Mouse (Mus musculus) 416B (cell line): ENCODE measurements at regions not wholly inside any gene's neighbourhood (a gene's known extent, or its start where the extent isn't known, plus 50 kb on each side); places are given as distances from the start of the nearest gene placed in this dataset.
A peak's percentile ranks its signal among the peaks of the same experiment; 100 is the strongest.
"Not testable (repeated sequence)": the region's sequence is repeated elsewhere in the genome, so short reads cannot be mapped to it uniquely, and the experiment has no call there.

ENCODE experiments used
- DNase-seq: peaks from one replicate; pipeline ENCODE4 v3.0.0; 2011; ENCODE audit warnings: low read depth

DNA sequence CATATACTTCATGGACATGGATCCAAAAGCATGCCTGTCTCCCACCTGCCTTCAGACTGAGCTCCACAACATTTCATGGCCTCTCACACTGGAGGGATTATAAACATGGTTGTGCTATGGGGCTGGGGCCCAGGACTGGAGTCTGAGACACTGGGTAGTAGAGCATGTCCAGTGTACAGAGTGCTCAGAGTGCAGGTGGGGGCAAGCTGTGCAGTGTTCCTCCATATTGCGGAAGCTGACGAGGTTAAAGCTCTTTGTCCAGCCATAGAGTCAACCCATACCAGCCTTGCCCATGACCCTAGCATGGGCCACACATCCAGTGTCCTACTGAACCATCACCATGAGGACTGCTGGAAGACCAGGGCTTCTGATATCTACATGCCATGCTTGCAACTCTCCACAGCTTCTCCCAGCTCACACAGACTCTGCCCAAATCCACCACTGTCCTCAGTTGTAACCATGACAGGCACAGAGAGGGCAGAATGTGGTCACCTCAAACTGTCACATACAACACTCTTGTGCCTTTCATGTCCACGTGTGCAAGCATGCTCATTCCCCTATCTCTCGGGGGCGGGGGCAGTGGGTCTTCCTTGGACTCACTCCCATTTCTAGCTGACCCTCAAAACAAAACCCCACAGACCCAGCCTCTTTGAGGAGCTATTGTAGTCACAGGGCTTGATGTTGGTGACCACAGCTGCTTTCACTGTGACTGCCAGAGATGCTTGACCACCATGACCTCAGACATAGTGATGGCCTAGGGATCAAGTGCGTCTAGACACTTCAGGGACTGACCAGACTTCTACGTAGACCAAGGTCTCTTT is 55.9 kb downstream of the Tmem121 start:
- no peak for DNase-seq

DNA sequence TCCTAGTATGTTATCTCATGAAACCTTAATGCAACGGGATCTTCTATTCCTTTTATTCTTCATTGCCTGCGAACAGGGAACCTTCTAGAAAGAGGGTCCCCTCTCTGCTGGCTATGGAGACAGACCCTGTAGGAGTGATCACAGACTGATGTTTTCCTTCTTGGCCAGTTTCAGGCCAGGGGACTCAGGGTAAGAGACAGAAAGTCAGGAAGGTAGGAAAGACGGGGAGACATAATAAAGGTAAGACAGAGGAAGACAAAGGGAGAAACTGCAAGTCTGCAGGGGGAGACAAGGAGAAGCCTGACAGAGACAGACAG is 56.4 kb downstream of the Tmem121 start:
- no peak for DNase-seq

DNA sequence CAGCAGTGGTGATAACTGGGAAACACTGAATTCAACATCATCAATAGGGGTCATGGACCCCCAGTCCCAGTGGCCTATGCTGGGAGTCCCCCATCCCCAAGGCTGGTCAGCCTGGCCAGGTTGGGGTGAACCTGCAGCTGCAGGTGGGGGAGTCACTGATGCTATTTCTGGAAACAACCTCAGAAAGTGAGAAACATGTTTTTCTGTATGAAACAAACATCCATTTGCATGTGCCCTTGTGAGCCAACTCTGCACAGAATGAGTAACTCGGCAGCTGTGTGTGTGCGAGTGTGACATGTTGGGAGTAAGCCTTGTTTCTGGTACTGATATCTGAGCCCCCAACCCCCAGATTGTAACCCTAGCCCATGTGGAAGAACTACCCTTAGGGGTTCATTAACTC is 59.0 kb downstream of the Tmem121 start:
- no peak for DNase-seq

DNA sequence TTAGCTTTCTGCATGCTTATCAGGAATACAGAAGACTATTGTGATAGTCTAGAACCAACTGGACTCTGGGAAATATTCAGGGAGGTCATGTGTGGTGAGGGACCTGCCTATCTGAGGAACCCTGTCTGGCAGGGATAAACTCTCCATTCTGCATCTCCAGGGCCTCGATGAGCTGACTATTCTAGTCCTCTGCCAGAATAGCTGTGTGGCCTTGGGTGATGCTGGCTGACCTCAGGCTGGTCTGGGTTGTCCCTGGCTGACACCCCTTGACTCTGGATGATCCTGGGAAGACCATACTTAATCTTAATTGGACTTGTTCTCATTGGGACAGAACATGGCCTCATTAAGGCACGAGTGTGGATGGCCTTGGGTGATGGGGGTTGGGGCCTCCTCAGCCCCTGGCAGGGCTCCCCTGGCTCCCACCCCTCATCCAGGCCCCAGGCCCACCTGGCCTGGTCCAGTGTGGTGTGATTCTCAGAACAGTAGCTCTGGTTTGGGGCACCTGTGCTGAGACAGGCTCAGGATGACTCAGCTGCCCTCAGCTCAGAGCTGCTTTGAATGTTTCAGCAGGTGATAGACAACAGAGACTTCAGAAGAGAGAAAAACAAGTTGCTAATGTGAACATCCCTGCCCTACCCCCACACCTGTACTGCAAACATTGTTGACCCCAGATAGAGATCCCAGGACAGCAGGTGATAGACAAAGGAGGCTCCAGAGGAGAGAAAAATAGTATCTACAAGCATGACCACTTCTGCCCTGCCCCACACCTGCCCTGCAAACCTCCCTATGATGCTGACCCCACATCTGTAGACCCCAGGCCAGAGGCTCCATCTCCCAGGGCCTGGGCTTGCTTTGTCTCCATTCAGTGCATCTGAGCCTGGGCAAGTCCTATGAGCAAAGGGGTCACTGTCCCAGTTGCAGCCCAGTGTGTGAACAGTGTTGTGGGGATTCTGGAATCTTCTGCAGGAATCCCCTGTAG is 68.0 kb downstream of the Tmem121 start:
- DNase-seq = not testable (repeated sequence)

DNA sequence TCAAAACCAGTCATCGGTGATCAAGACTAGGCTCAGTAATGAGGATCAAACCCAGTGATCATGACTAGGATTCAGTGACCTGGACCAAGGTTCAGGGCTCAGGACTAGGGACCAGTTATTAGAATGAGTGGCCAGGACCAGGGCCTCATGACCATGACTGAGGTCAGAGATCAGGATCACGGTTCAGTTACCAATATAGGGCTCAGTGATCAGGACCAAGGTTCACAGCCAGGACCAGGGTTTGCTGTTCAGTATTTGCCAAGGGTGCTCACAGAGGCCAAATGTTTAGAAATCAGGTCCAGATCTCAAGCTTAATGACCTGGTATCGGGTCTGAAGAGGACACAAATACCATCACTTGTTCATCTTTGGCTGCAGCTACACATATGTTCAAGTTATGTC is 69.6 kb downstream of the Tmem121 start:
- no peak for DNase-seq

DNA sequence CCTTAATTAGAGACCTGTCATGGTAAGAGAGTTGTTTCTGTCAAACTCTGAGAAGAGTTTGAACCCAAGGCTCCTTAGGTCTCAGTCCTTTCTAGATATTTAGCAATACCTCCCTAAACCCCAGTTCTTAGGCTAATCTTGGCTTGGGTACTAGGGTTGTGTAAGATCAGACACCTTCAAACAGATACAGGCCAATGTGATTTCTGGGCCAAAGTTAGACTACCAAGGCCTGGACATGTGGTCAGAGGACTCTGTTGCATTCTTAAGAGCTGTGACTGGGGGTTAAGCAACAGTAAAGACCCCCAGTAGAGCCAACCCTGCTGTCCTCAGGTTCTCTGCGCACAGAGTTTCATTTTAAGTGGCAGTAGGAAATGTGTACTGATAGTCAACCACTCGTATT is 70.9 kb downstream of the Tmem121 start:
- DNase-seq = no peak

DNA sequence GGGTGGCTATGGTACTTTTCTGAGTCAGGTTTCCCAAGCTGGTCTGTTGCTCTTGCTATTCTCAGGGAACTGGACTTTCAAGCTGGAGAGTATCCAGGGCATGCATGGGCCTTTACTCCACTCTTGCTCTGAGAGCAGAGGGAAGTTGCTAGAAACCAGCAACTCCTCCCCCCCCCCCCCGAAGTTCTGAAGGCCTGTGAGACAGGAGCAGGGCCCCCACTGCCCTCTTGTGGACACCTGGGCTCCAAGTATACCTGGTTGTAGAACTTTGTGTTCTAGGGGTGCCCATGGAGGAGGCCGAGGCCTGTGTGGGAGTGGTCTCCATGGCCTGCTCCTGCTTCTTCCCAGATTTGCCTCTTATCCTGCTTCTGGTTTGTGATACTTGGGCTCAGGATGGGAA is 71.5 kb downstream of the Tmem121 start:
- no peak for DNase-seq

DNA sequence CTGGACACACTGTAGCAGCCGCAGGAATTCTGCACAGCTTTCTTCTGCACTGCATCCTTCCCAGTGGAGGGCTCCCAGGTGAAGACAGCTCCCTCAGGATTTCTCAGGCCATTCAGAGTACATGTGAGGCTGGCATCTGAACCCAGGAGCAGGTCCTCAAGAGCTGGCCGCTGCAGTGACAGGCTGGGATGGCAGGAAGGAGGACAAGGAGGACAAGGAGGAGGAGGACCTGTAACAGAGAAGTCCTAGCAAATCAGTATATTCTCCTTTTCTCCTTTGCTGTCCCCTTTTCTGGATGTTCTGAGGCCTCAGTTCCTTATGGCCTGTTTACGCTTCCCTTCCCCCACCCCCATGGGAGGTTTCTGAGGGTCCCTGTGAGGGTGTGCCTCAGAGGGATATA is 73.7 kb downstream of the Tmem121 start:
- no peak for DNase-seq

DNA sequence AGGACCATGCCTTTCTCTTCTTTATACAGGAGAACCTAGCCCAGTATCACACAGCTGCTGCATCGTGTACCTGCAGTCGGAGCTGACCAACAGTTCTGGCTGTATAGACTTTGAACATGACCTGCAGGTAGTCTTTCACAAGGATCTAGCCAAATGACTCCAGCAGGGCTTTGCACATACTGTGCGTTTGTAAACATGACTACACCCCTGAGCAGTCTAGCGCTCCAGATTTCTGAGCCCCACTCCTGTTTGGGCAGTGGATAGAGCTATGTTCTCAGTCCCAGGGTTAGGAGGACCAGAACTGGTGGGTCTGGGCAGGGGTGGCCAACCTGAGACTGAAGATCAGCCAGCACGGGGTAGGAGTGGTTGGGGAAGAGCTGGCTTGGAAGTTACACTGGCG is 74.6 kb downstream of the Tmem121 start:
- no peak for DNase-seq

DNA sequence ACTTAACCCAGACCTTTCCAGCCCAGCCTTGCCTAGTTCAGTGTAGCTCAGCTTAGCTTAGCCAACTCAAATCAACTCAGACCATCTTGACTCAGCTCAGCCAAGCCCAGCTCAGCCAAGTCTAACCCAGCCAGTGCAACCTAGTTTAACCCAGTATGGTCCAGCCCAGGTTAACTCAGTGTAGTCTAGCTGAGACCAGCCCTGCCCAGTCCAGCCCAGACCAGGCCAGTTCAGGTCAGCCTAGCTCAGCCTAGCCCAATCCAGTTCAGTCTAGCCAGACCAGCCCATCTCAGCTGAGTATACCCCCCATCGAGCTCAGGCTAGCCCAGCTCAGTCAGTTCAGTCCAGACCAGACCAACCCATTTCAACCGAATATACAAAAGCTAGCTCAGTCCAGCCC is 90.2 kb downstream of the Tmem121 start:
- no peak for DNase-seq

DNA sequence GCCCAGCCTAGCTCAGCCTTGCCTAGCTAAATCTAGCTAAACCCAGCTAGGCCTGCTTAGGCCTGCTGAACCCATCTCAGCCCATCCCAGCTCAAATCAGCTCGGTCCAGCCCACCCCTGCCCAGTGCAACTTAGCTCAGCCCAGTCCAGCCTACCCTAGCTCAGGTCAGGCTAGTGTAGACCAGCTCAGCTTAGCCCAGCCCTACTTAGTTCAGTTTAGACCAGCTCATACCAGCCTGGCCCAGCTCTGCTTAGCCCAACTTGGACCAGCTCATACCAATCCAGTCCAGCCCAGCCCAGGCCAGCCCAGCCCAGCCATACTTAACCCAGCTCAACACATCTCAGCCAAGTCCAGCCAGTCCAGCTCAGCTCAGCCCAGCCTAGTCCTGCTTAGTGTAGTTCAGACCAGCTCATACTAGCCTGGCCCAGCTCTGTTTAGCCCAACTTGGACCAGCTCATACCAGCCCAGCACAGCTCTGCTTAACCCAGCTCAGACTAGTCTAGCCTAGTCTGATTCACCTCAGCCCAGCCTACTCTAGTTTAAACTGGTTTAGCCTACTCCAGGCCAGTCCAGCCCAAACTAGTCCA is 90.7 kb downstream of the Tmem121 start:
- DNase-seq = no peak

DNA sequence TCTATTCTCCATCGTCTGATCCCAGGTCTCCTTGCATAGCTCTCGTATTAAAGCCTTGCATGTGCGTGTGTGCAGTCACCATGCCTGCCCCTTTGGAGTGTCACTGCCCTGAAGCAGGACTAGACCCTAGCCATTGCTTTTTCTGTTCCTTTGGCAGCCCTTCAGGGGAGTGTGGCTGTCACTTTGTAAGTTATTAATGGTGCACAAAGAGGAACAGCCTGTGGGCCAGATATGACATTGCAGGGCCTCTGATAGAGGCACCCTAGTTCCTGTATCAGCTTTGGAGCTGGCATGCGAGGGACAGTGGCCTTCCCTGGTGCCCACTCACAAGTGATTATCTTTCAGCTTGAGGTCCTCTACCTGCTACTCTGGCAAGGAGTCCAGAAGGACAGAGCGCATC is 92.0 kb downstream of the Tmem121 start:
- no peak for DNase-seq

DNA sequence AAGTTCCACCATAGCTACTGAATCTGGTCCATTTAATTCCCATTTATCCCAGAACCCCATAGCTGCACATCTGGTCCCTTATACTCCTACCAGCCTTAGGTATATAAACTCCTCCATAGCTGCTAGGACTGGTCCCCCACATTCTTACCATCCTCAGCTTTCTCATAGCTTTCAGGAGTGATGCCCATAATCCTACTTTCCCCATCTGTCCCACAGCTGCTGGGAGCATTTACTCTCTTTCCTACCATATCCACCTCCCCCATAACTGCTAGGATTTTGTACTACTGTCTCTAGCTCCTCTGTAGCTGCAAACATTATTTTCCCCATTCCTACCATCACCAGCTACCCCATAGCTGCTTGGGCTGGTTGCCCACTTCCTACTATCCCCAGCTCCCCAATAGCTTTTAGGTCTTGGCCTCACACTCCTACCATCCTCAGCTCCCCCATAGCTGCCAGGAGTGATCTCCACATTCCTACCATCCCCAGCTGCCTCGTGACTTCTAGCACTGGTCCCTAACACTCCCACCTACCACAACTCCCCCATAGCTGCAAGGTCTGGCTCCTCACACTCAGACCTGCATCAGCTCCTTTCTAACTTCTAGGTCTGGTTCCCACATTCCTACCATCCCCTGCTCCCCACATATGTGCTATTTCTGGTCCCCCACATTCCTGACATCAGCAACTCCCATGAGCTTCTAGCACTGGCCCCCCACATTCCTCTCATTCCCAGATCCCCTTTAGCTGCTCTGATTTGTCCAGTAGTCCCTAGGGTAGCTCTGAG is 106.5 kb downstream of the Tmem121 start:
- DNase-seq = no peak

DNA sequence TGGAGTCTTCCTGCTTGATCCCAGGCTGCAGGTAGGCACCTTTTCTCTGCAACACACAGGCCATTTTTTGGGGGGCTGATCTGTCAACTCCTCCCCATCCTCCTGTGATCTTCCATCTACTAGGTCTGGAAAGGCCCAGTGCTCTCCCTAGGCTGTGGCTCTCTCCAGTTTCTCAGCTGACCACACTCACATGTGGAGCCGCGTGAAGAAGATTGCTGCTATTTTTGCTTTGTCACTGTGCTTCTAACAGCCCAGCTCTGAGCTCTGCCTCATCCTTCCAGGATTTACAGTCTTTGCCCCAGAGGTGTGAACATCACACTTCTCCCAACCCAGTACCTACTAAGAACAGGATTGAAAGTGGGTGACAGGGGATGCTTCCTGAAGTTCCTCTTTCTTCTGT is 110.2 kb downstream of the Tmem121 start:
- DNase-seq = no peak

DNA sequence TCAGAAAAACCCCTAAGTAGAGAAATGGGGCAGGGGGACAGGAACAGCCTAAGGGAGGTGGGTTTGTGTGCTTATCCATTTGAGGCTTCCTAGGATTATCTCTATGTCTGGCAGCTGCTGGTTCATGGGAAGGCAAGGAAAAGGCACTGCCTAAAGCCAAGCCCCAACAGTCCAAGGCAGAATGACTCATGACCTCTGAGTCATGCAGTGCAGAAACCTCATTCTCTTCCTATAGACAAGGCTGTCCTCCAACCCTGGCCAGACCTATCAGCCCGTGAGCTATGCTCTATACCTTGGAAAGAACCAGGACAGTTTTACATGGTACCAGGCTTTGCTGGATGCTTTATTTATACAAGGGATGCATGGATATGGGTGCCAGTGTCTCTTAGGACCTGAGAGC is 120.2 kb downstream of the Tmem121 start:
- peak; percentile 63 for DNase-seq

DNA sequence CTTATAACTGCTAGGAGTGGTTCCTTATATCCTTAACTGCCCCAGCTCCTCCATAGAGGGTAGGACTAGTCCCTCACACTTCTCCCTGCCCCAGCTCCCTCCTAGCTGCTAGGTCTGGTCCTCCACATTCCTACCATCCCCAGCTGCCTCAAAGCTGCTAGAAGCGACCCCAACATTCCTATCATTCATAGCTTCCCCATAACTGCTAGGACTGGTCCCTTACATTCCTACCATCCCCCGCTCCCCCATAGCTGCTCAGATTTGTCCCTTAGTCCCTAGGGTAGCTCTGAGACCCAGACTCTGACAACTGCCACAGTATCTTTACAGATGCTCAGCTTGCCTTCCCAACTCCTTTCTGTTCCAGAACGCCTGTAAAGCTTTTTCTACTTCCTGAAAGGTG is 127.6 kb downstream of the Tmem121 start:
- no peak for DNase-seq

DNA sequence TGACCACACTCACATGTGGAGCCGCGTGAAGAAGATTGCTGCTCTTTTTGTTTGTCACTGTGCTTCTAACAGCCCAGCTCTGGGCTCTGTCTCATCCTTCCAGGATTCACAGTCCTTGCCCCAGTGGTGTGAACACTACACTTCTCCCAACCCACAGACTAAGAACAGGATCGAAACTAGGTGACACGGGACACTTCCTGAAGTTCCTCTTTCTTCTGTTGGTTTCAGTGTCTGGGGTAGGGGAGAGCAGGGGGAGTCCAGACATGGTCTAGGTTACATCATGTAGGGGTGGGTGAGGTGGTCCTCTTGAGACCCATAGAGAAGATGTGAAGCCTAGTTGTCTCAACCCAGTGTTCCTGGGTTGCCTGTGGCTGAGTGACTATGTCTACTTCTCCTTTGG is 128.9 kb downstream of the Tmem121 start:
- no peak for DNase-seq

DNA sequence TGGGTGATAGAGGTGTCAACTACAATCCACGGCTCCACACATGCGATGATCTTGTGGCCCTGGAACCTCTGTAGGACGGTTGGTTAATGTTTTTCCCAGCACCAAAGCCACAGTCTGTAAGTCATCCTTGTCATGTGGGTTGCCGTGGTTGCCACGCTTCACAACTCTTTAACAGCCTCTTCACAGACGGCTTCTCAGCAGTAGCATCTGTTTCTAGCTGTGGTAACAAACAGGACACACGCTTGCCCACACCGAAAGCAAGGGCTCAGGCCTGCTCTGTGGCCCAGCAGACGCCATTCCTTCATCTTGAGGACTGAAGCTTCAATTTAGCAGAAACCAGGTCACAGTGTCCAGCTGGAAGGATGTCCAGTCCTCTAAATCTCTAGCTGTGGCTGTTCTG is 135.4 kb downstream of the Tmem121 start:
- no peak for DNase-seq

DNA sequence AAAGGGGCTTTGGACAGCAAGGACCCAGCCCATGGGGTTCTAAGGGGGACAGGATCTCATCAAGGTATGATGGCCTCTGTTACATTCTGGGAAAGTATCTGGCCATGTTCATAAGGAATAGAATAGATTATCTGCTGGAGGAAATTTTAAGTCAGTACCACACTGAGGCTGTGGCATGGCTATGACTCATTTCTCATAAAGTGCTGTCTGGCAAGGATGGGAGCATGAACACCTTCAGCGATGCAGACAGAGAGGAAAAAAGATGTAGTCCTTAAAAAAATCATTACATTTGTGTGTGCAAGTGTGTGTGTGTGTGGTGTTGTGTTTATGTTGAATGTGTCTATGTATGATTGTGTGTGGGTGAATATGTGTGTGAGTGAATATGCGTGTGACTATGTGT is 136.4 kb downstream of the Tmem121 start:
- no peak for DNase-seq

DNA sequence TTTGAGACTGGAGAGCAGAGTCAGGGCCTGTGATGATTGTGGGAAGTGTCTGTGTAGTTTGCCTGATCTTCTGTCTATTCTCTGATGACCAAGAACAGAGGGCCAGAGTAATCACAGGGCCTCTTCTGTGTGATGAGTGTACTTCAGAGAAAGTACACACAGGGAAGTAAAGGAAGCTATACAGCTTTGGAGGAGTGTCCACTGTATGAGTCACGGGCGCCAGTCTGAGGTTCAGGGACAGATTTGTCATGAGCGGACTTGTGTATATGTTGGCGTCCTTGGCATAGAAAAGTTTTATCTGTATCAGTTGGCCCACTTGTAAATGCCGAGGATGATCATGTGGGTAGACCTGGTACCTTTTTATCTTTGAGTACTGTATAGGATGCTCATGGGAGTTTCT is 142.1 kb downstream of the Tmem121 start:
- no peak for DNase-seq

DNA sequence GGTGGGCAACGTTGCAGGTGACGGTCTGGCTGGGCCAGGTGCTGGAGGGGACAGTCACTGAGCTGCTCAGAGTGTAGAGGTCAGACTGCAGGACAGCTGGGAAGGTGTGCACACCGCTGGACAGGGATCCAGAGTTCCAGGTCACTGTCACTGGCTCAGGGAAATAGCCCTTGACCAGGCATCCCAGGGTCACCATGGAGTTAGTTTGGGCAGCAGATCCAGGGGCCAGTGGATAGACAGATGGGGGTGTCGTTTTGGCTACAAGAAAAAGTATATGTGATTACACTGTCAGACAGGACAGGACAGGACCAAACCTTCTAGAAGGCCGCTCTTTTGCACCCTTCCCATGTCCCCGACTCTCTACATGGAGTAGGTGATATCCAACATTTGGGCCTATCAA is 144.5 kb downstream of the Tmem121 start:
- DNase-seq = no peak

DNA sequence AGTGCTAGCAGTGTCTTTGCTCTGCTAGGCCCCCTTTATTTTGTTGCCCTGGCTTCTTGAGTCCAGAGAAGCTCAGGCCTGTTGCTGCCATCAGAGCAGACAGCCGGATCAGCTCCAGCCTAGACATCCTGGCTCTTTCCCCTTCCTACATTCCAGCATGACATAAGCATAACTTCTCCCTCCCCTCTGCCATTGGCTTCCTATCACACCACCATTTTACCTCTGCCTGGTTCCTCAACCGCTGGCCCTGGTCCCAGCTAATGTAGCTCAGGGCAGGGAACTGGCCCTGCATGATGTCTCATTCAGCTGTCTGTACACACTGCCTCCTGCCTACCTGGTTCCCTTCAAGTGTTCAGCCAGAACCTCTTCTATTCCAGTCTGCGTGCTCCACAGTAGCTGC is 146.5 kb downstream of the Tmem121 start:
- DNase-seq = no peak
